Mouse (Mus musculus) intestine, embryonic 16.5 days (tissue): ENCODE data around the gene Ttll8. TPM values are rescaled to one million over a fixed set of nuclear protein-coding genes. Genes with fewer than 3 reads are reported as not detected.

Experiments
- ATAC-seq: fragments of 200-750 bp; cut with Nextera tagmentation; 2 replicates; pipeline ENCODE4 v1.8.0; 2017; ENCODE audit warnings: moderate TSS enrichment, moderate library complexity
- H3K27ac ChIP-seq: fragments of 300-500 bp; sonication (generic); 2 replicates; pipeline ENCODE4 v1.5.1; 2014; ENCODE audit warnings: mild to moderate bottlenecking, low read length
- H3K27me3 ChIP-seq: fragments of 300-500 bp; sonication (generic); replicated peaks from 2 replicates; pipeline ENCODE4 v1.6.1; 2014; ENCODE audit warnings: low read length, control low read depth, mixed read lengths; ENCODE audit not compliant: control insufficient read depth, insufficient read depth
- H3K36me3 ChIP-seq: fragments of 300-500 bp; sonication (generic); 2 replicates; pipeline ENCODE4 v1.6.1; 2014; ENCODE audit warnings: low read length, control low read depth; ENCODE audit not compliant: control insufficient read depth, insufficient read depth
- H3K4me1 ChIP-seq: fragments of 300-500 bp; sonication (generic); 2 replicates; pipeline ENCODE4 v1.6.1; 2014; ENCODE audit warnings: low read length, control low read depth, mixed read lengths; ENCODE audit not compliant: control insufficient read depth, insufficient read depth
- H3K4me2 ChIP-seq: fragments of 300-500 bp; sonication (generic); 2 replicates; pipeline ENCODE4 v1.6.1; 2014; ENCODE audit warnings: low read depth, low read length, control low read depth
- H3K4me3 ChIP-seq: fragments of 300-500 bp; sonication (generic); 2 replicates; pipeline ENCODE4 v1.5.1; 2014; ENCODE audit warnings: mild to moderate bottlenecking, low read length
- H3K9ac ChIP-seq: fragments of 300-500 bp; sonication (generic); 2 replicates; pipeline ENCODE4 v1.6.1; 2014; ENCODE audit warnings: low read depth, low read length
- H3K9me3 ChIP-seq: fragments of 300-500 bp; sonication (generic); 2 replicates; pipeline ENCODE4 v1.6.1; 2016; ENCODE audit warnings: low read length, control low read depth; ENCODE audit not compliant: control insufficient read depth
- WGBS: fragments of 180-500 bp; shearing (Covaris S2); extraction: QIAGEN DNeasy Blood & Tissue Kit; methylation state at CpG from one replicate; pipeline ENCODE4 v1.1.7; 2014; 5-methylcytosine and 5-hydroxymethylcytosine counted together
- polyA plus RNA-seq: library from polyadenylated mRNA; unstranded; fragments of >200 nt; fragmentation: Nextera tagmentation; extraction: Ambion mirVana; gene quantifications from 2 replicates; pipeline ENCODE4 v1.2.1, GENCODE M21; 2015

Gene Ttll8
- polyA plus RNA-seq, 1 experiment from 2014 or later = not detected

DNA sequence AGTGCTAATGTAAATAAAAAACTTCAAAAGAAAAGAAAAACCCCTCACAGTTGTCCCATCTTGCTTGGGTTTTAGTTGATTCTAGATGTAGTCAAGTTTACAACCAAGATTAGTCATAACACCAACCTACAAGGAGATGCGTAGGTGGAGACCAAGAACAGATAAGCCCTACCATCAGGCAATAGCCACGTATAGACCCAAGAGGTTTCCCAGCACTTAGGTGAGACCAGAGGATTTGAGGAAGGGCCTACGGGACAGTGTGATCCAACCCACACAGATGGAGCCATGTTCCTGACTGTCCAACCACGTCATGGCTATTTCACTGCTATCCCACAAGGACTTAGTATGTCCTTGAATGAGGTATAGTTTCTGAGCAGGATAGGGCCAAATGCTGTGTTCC is 18.1 kb upstream of the Ttll8 start:
- Histone ChIP-seq H3K4me2 (no peak overlapping the region), H3K27ac (no peak overlapping the region), H3K36me3 (no peaks in the 10 kb centered on the region), H3K4me1 (no peaks in the 10 kb centered on the region), H3K9me3 (no peaks in the 10 kb centered on the region), H3K9ac (no peak overlapping the region), H3K27me3 (no peaks in the 10 kb centered on the region), H3K4me3 (no peak overlapping the region)
- ATAC-seq = no peak
- 84% methylated on average over 4 of the region's 4 CpGs for WGBS

DNA sequence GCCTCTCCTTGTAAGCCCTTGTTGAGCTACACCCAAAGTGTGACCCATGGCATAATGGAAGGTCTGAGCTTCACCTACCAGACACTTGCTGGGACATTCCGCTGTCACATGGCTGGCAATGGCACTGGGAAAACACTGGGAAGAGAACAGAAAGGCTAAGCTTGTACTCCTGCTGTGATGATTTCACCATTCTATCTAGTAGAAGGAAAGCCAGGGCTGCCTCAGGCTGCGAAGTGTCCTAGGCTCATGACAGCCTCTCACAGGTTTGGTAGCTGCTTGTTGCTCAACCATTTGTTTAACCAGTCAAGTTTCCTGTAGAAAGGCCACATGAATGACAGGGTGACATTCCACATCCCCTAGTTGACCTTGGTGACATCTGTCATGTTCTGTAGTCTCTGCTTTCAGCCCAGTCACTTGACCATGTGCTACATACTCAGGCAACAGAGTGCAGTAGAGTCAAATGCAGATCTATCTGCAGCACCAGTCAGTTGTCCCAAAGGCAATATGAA is 9.9 kb upstream of the Ttll8 start:
- no peaks in the 10 kb centered on the region for H3K27me3 ChIP-seq
- no peaks in the 10 kb centered on the region for H3K4me1 ChIP-seq
- no peaks in the 10 kb centered on the region for H3K36me3 ChIP-seq
- no peak for ATAC-seq
- no peak overlapping the region for H3K4me3 ChIP-seq
- no peaks in the 10 kb centered on the region for H3K9me3 ChIP-seq
- H3K27ac ChIP-seq = no peak overlapping the region
- H3K4me2 ChIP-seq = no peak overlapping the region
- H3K9ac ChIP-seq = no peak overlapping the region
- WGBS = 89% methylated on average over 2 of the region's 2 CpGs

DNA sequence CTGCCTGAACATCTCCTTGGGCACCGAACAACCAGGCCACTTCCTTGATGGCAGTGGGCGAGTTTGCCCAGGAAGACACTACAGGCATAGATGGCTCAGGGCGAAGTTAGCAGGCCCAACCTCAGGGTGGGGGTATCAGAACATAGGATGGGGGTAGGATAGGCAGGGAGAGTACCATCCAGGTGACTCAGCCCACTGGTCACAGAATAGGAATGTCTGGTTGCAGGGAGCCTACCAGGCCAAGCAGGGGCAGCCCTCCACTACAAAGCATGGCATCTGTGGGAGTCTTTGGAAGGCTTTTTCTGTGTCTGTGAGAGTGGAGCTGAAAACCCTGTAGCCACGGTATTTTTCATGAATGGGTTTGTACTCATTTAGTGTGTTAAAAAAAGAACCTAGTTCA is 3.3 kb upstream of the Ttll8 start:
- Histone ChIP-seq H3K4me2 (no peak overlapping the region), H3K9me3 (no peaks in the 10 kb centered on the region), H3K27ac (no peak overlapping the region), H3K36me3 (no peaks in the 10 kb centered on the region), H3K4me3 (no peak overlapping the region), H3K4me1 (0 out of 2 replicates have a peak, but pooled peaks cover 5% of the 10 kb centered on the region), H3K27me3 (peaks cover 17% of the 10 kb centered on the region; the same call in 1 of the 2 replicates), H3K9ac (no peak overlapping the region)
- 84% methylated on average over 4 of the region's 4 CpGs for WGBS
- ATAC-seq = no peak

DNA sequence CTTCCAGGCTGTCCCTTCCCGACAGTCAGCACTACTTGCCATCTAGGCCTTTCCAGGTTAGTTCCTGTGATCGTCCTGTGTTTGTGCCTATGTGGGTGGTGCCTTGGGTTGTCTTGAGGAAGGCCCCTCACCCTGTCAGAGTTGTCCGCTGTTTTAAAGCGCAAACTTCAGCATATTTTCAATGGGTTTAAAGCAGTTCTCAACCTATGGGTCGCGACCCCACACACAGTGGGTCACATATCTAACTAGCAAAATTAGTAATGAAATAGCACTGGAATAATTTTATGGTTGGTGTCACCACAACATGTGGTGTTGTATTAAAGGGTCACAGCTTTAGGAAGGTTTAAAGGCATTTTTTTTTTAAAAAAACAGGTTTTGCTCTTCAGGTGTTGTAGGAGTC is 1.1 kb upstream of the Ttll8 start:
- no peak overlapping the region for H3K4me3 ChIP-seq
- 86% methylated on average over 6 of the region's 6 CpGs for WGBS
- no peaks in the 10 kb centered on the region for H3K36me3 ChIP-seq
- H3K4me2 ChIP-seq = no peak overlapping the region
- no peak for ATAC-seq
- H3K9ac ChIP-seq = no peak overlapping the region
- peaks cover 17% of the 10 kb centered on the region; the same call in 1 of the 2 replicates for H3K27me3 ChIP-seq
- no peaks in the 10 kb centered on the region for H3K9me3 ChIP-seq
- H3K27ac ChIP-seq = no peak overlapping the region
- 0 out of 2 replicates have a peak, but pooled peaks cover 5% of the 10 kb centered on the region for H3K4me1 ChIP-seq

DNA sequence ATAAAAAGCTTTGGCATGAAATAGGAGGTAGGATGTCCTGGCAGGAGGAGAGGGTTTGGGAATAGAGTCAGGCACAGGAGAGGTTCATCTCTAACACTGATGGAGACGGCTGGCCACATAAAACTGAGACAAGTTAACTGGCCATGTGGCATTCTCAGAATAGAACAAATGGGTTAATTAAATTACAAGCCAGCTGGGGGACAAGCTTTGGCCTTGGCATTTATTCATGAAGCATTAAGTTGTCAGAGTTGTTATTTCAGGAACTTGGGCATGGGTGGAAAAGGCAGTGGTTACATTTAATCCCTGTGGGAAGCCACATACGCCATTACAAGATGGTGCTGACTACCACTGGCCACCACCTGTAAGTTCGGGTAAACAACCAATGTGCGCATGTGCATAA is 3.0 kb downstream of the Ttll8 start:
- no peak for ATAC-seq
- no peaks in the 10 kb centered on the region for H3K36me3 ChIP-seq
- 83% methylated on average over 4 of the region's 4 CpGs for WGBS

DNA sequence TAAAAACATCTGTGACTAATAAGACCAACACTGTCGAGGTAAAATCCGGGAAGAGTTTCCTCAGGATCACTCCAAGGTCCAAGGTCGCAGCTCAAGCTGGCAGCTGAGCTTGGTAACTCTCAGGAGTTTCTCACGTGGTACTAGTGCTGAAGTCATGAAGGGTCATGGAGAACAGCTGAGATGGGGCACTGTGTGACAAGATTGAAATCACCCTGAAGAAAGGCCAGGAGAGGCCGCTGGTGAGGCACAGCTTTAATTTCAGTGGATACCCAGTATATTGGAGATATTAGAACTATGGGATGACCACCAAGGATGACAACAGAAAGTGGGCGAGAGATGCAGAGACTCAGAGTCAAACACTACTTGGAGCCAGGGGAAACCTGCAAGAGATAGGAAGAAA is 7.4 kb downstream of the Ttll8 start:
- Histone ChIP-seq H3K36me3 (no peaks in the 10 kb centered on the region), H3K9ac (no peak overlapping the region), H3K9me3 (no peaks in the 10 kb centered on the region), H3K27me3 (0 out of 2 replicates have a peak, but pooled peaks cover 2% of the 10 kb centered on the region), H3K4me2 (no peak overlapping the region), H3K27ac (no peak overlapping the region), H3K4me3 (no peak overlapping the region), H3K4me1 (no peaks in the 10 kb centered on the region)
- no peak for ATAC-seq
- 48% methylated on average over 6 of the region's 6 CpGs for WGBS

More for the DNA sequence above, 3.0 kb downstream of the Ttll8 start:
- H3K9me3 ChIP-seq = no peaks in the 10 kb centered on the region
- H3K9ac ChIP-seq = no peak overlapping the region
- H3K27ac ChIP-seq = no peak overlapping the region
- no peak overlapping the region for H3K4me3 ChIP-seq
- H3K4me2 ChIP-seq = no peak overlapping the region
- 0 out of 2 replicates have a peak, but pooled peaks cover 5% of the 10 kb centered on the region for H3K4me1 ChIP-seq
- H3K27me3 ChIP-seq = peaks cover 17% of the 10 kb centered on the region; the same call in 1 of the 2 replicates

DNA sequence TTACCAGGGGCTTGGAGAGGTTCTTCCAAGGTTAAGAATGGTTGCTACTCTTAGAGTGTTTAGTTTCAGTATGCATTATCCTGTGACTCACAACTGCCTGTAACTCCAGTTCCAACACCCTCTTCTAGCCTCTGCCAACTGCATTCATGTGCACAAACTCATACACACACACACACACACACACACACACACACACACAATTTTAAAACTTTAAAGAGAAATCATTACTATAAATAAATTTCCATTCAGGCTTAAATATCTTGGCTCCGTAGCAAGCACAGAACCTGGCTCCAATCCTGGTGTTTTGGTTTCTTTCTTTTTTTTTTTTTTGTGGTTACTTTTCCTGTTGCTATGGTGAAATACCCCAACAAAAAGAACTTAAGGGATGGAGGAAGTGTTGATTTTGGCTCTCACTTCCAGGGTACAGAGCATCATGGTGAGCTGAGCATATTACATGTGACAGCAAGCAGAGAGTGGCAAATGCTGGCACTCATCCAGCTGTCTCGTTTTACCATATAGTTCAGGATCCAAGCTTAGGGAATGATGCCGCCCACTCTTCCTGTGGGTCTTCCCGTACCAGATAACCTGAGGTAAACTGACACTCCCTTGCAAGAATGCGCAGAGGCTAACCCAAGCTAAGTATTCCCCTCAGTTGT is 10.2 kb downstream of the Ttll8 start:
- Histone ChIP-seq H3K27me3 (0 out of 2 replicates have a peak, but pooled peaks cover 2% of the 10 kb centered on the region), H3K9me3 (no peaks in the 10 kb centered on the region), H3K27ac (no peak overlapping the region), H3K4me1 (no peaks in the 10 kb centered on the region), H3K36me3 (no peaks in the 10 kb centered on the region), H3K9ac (no peak overlapping the region), H3K4me3 (no peak overlapping the region), H3K4me2 (no peak overlapping the region)
- no peak for ATAC-seq
- WGBS = 82% methylated on average over 5 of the region's 5 CpGs

DNA sequence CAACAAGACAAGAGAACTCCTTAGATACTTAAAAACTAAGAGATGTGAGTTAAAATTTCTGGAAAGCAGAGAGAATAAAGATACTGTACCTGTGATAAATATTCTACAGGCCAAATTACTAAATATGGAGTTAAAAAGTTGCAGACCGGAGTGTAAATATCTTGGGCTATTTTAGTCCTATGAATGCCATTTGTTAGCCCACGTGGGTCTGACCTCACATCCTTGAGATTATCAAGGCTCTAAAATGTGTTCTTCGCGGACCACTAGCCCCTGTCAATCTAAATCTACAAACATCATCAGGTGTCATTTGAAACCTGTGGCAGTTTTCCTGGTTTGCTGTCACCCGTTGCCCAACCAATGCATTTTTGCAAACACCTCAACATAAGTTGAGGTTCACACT is 11.4 kb downstream of the Ttll8 start:
- no peak overlapping the region for H3K4me2 ChIP-seq
- no peak overlapping the region for H3K9ac ChIP-seq
- H3K4me3 ChIP-seq = no peak overlapping the region
- WGBS = 73% methylated on average over 5 of the region's 5 CpGs
- no peaks in the 10 kb centered on the region for H3K9me3 ChIP-seq
- H3K4me1 ChIP-seq = no peaks in the 10 kb centered on the region
- H3K27ac ChIP-seq = no peak overlapping the region
- no peak for ATAC-seq
- 0 out of 2 replicates have a peak, but pooled peaks cover 2% of the 10 kb centered on the region for H3K27me3 ChIP-seq
- H3K36me3 ChIP-seq = no peaks in the 10 kb centered on the region

DNA sequence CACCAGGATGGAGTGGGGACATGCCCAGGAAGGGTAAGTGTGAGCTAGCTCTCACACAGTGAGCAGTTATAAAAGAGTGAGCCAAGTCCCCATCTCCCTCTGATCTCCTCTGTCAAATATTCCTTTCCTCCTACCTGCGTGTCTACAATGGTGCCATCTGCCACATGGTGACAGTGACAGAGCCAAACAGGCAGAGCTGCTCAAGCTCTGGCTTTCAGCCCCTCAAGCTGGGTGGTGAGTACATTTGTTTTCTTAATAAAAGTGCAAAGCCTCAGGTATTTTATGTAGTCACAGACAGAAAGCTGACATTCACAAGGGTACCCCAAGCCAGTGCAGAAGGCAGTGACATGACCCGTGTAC is 16.9 kb downstream of the Ttll8 start:
- H3K36me3 ChIP-seq = no peaks in the 10 kb centered on the region

More for the DNA sequence above, 16.9 kb downstream of the Ttll8 start:
- no peaks in the 10 kb centered on the region for H3K4me1 ChIP-seq
- H3K27me3 ChIP-seq = no peaks in the 10 kb centered on the region
- no peak overlapping the region for H3K9ac ChIP-seq
- no peak overlapping the region for H3K4me3 ChIP-seq
- WGBS = 83% methylated on average over 2 of the region's 2 CpGs
- no peak for ATAC-seq
- no peaks in the 10 kb centered on the region for H3K9me3 ChIP-seq
- H3K27ac ChIP-seq = no peak overlapping the region
- H3K4me2 ChIP-seq = no peak overlapping the region
